Mouse (Mus musculus): ENCODE measurements around the gene Cd81. TPM values are rescaled to one million over a fixed set of nuclear protein-coding genes. Genes with fewer than 3 reads are reported as not detected.

The Cd81 gene
- polyA plus RNA-seq, 1 experiment from 2014 or later, result 780 TPM

DNA sequence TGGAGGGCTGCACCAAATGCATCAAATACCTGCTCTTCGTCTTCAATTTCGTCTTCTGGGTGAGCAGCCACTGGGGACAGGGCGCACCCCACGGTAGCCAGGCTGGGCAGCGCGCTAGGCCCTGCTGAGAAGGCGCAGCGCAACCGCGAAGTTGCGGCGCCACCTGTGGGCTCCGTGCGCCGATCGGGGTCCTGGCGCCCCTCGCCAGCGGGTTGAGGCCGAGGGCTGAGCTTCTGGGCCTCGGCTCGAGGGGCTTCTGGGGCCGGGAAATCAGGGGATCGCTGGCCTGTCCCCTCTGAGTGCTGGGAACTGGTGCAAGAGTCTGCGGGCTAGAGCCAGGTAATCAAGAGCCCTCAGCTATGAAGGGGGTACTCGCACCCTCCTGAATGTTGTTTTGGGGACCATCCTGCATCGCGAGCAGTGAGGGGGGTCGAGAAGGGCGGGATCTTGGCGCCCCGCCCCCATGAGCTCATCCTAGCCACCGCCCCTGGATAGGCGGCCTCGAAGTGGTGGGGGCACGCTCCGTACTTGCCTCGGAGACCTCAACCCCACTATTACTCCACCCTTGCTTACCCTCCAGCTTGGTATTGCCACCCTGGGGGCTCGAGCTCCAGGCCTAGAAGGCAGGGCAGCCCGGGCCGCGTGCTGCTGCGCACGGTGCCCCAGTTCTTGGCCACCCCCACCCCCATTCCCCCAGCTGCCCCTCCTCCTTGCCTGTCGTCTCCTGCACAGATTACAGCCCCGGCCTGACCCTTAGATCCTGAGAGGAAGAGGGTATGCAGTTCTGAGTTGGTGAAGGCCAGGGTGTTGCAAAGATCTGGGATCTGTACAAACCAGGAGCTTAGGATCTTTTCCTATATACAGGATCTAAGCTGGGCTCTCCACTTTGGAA, 715 bp downstream of the Cd81 start:
- peak; percentile 53 for ATAC-seq (replicated peaks; ENCODE audit: insufficient number of reproducible peaks, insufficient read depth, low FRiP score, low read depth)
- Histone ChIP-seq H3K36me3 (no peaks in the 10 kb centered on the region), H3K4me3 (peak overlapping the region; percentile 78), H3K4me2 (peak overlapping the region; percentile 85), H3K27me3 (no peaks in the 10 kb centered on the region), H3K27ac (peak overlapping the region; percentile 96), H3K9me3 (replicated peaks) (no peaks in the 10 kb centered on the region), H3K9ac (peak overlapping the region; percentile 93), H3K4me1 (replicated peaks) (peaks cover 68% of the 10 kb centered on the region)
- WGBS, result under 1% methylated on average over 46 of the region's 46 CpGs

DNA sequence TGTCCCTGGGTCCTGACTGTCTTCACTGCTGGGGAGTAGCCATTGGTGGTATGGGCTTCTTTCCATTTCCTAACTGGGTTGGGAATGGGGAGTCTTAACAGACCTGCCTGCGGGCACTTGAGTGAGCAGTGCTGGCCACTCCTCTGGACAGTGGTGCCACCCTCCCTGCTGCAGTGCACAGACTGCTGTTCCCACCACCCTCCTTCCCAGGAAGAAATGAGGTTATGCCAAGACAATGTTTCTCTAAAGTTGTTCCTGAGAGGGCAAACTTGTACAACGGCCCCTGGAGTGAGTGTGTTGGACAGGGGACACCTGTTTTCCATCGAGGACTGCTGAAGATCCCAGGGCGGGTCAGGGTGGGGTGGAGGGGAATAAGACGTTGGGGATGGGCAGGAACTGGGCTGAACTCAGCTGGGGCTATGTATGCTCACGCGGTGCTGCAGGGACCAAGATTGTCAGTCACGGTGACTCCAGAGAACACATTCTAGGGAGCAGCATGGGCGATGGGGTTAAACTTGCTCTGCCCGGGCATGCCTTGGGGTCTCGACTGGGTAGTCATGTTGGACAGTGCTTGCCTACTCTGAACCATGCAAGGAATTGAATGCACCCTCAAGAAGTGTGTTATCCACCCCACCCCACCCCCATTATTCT, 1.5 kb downstream of the Cd81 start:
- H3K27me3 ChIP-seq, result no peaks in the 10 kb centered on the region
- peak overlapping the region; percentile 85 for H3K4me2 ChIP-seq
- peak overlapping the region; percentile 93 for H3K9ac ChIP-seq
- no peaks in the 10 kb centered on the region for H3K36me3 ChIP-seq
- no peak for ATAC-seq (replicated peaks; ENCODE audit: insufficient number of reproducible peaks, insufficient read depth, low FRiP score, low read depth)
- WGBS, result 18% methylated on average over 11 of the region's 11 CpGs
- H3K27ac ChIP-seq, result peak overlapping the region; percentile 96
- peak overlapping the region; percentile 78 for H3K4me3 ChIP-seq
- H3K4me1 ChIP-seq (replicated peaks), result peaks cover 76% of the 10 kb centered on the region
- H3K9me3 ChIP-seq (replicated peaks), result no peaks in the 10 kb centered on the region

- Histone ChIP-seq H3K36me3 (no peaks in the 10 kb centered on the region; the same call in 1 of the 2 replicates), H3K4me1 (replicated peaks) (peaks cover 76% of the 10 kb centered on the region), H3K9me3 (replicated peaks) (no peaks in the 10 kb centered on the region), H3K4me2 (peak overlapping the region; percentile 85), H3K4me3 (peak overlapping the region; percentile 78), H3K27ac (peak overlapping the region; percentile 96), H3K27me3 (no peaks in the 10 kb centered on the region), H3K9ac (peak overlapping the region; percentile 93)
- 34% methylated on average over 3 of the region's 3 CpGs for WGBS
- ATAC-seq (replicated peaks; ENCODE audit: insufficient number of reproducible peaks, insufficient read depth, low FRiP score, low read depth), result no peak
Observed at GRCm38 (mm10) chr7:143054612-143054965, 2.0 kb downstream of the Cd81 start.

DNA sequence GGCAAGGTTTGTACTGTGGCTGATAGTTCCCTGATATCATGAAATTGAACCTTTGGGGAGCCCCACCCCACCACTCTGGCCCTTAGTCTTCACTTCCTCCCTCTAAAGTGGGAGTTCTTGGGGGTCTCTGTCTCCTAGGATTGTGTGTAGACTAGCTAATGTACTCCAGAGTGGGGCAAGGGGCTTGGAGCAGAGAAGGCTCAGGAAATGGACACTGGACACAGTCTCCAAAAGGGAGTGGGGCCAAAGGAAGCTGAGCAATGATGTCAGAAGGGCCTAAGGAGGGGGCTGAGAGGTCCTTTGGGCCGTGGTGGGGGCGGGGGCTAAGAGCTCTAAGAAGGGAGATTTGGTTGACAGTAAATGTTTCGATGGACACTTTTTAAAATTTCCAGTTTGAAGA, 2.5 kb downstream of the Cd81 start:
- ATAC-seq (replicated peaks; ENCODE audit: insufficient number of reproducible peaks, insufficient read depth, low FRiP score, low read depth), result no peak
- H3K36me3 ChIP-seq, result no peaks in the 10 kb centered on the region; the same call in 1 of the 2 replicates
- H3K27me3 ChIP-seq, result no peaks in the 10 kb centered on the region
- H3K4me2 ChIP-seq, result peak overlapping the region; percentile 85
- peak overlapping the region; percentile 93 for H3K9ac ChIP-seq
- H3K4me3 ChIP-seq, result peak overlapping the region; percentile 78
- H3K9me3 ChIP-seq (replicated peaks), result no peaks in the 10 kb centered on the region
- 68% methylated on average over 3 of the region's 3 CpGs for WGBS
- peaks cover 75% of the 10 kb centered on the region for H3K4me1 ChIP-seq (replicated peaks)
- peak overlapping the region; percentile 96 for H3K27ac ChIP-seq

DNA sequence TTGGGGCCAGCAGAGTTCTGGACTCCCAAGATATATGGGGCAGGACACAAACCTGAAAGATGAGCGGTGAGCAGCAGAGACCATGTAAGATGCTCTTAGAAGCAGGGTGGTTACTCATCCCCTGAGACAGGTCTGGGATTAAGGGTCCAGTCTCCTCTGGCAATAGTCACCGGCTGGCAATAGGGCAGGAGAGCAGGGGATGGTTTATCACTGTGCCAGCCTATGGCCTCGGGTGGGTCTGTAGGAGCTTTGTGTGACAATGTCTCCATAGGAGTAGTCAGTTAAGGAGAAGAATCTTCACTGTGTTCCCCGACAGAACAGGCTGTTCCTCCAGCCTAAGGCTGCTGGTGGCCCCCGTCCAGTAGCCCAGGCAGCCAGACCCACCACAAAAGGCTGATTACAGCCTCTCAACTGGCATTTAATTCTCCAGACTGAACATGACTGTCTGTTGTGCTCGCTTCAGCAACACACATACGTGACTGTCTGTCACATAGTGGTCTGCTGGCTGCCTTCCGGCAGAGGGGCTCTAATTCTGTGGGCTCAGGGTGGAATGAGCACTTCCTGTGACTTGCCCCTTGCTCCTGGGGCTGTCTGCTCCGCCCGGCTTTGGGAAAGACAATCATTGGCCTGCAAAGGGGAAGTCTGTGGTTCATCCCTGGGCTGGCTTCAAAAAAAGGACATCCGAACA, 3.1 kb downstream of the Cd81 start:
- peak overlapping the region; percentile 93 for H3K9ac ChIP-seq
- H3K9me3 ChIP-seq (replicated peaks), result no peaks in the 10 kb centered on the region
- ATAC-seq (replicated peaks; ENCODE audit: insufficient number of reproducible peaks, insufficient read depth, low FRiP score, low read depth), result no peak
- peaks cover 76% of the 10 kb centered on the region for H3K4me1 ChIP-seq (replicated peaks)
- peak overlapping the region; percentile 96 for H3K27ac ChIP-seq
- 49% methylated on average over 11 of the region's 11 CpGs for WGBS
- H3K27me3 ChIP-seq, result no peaks in the 10 kb centered on the region
- peak overlapping the region; percentile 85 for H3K4me2 ChIP-seq
- peaks cover under 1% of the 10 kb centered on the region; the same call in 1 of the 2 replicates for H3K36me3 ChIP-seq
- peak overlapping the region; percentile 78 for H3K4me3 ChIP-seq

GRCm38 (mm10) chr7:143057023-143057422, 4.5 kb downstream of the Cd81 start:
- Histone ChIP-seq H3K9me3 (replicated peaks) (no peaks in the 10 kb centered on the region), H3K36me3 (peaks cover 12% of the 10 kb centered on the region), H3K4me3 (peak overlapping the region; percentile 9), H3K4me1 (replicated peaks) (peaks cover 76% of the 10 kb centered on the region), H3K9ac (no peak overlapping the region), H3K27me3 (no peaks in the 10 kb centered on the region), H3K27ac (peak overlapping the region; percentile 96), H3K4me2 (peak overlapping the region; percentile 85)
- WGBS, result 57% methylated on average over 5 of the region's 5 CpGs
- ATAC-seq (replicated peaks; ENCODE audit: insufficient number of reproducible peaks, insufficient read depth, low FRiP score, low read depth), result no peak

GRCm38 (mm10) chr7:143057667-143058220, 5.2 kb downstream of the Cd81 start:
- Histone ChIP-seq H3K9me3 (replicated peaks) (no peaks in the 10 kb centered on the region), H3K27me3 (no peaks in the 10 kb centered on the region), H3K4me3 (peak overlapping the region; percentile 9), H3K4me1 (replicated peaks) (peaks cover 83% of the 10 kb centered on the region), H3K27ac (peak overlapping the region; percentile 96), H3K4me2 (peak overlapping the region; percentile 85), H3K36me3 (peaks cover 19% of the 10 kb centered on the region), H3K9ac (peak overlapping the region; percentile 28)
- ATAC-seq (replicated peaks; ENCODE audit: insufficient number of reproducible peaks, insufficient read depth, low FRiP score, low read depth), result no peak
- WGBS, result 14% methylated on average over 9 of the region's 9 CpGs

GRCm38 (mm10) chr7:143058221-143058697, 5.7 kb downstream of the Cd81 start:
- peak overlapping the region; percentile 28 for H3K9ac ChIP-seq
- H3K9me3 ChIP-seq (replicated peaks), result no peaks in the 10 kb centered on the region
- peak overlapping the region; percentile 96 for H3K27ac ChIP-seq
- 12% methylated on average over 5 of the region's 5 CpGs for WGBS
- H3K4me2 ChIP-seq, result peak overlapping the region; percentile 85
- no peaks in the 10 kb centered on the region for H3K27me3 ChIP-seq
- peak; percentile 57 for ATAC-seq (replicated peaks; ENCODE audit: insufficient number of reproducible peaks, insufficient read depth, low FRiP score, low read depth)
- peak overlapping the region; percentile 9; the same call in 1 of the 2 replicates for H3K4me3 ChIP-seq
- H3K36me3 ChIP-seq, result peaks cover 24% of the 10 kb centered on the region
- H3K4me1 ChIP-seq (replicated peaks), result peaks cover 83% of the 10 kb centered on the region

DNA sequence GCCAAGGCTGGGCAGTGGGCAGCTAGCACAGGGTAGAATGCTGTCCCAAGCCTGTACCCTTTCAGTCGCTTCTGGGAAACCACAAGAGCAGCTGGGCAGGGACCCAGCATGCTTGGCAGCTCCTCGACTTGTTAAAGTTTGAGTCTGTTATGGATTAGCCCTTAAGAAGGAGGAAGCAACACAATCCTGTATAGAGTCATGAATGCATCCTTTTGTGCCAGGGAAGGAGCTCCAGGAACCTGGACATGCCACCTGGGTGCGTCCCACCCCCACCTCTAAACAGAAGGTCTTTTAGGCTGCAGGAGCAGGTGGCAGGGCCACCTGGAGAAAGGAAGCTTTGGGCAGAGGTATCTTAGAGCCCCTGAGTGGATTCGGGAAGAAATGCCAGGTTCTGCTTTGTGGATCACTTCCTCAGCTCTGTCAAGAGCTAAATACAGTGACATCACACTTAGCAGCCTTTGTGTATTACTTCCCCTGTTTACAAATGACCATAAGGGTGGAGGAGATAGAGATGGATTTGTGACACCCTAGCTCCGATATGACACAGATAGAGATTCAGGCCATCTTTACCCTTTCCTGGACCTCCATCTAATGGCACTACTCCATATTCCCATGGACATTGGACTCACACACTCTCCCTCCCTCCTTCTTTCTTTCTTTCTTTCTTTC, 6.8 kb downstream of the Cd81 start:
- H3K36me3 ChIP-seq, result peaks cover 35% of the 10 kb centered on the region

DNA sequence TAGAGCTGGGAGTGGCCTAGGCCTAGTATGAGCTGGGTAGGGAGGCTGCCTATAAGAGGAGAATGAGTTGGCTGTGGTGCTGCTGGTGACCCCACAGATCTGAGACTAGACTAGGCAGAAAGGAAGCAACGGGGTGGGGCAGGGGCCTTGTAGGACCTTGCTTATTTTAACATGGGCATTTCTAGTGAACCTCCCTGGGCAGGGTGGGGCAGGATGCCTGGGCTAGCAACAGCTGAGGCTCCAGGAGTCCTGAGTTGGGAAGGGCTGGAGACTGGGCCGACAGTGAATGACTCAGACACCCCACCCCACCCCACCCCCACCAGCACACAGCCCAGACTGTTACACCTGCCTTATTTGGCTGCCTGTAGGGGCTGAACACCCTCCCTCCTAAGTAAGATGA, 10.2 kb downstream of the Cd81 start:
- WGBS, result 68% methylated on average over 2 of the region's 2 CpGs
- Histone ChIP-seq H3K27me3 (no peaks in the 10 kb centered on the region), H3K4me3 (no peak overlapping the region), H3K9me3 (replicated peaks) (no peaks in the 10 kb centered on the region), H3K27ac (no peak overlapping the region), H3K4me2 (no peak overlapping the region), H3K4me1 (replicated peaks) (peaks cover 43% of the 10 kb centered on the region), H3K9ac (no peak overlapping the region), H3K36me3 (peaks cover 68% of the 10 kb centered on the region)
- no peak for ATAC-seq (replicated peaks; ENCODE audit: insufficient number of reproducible peaks, insufficient read depth, low FRiP score, low read depth)

More for the DNA sequence above, 6.8 kb downstream of the Cd81 start:
- no peak overlapping the region for H3K4me3 ChIP-seq
- peaks cover 77% of the 10 kb centered on the region for H3K4me1 ChIP-seq (replicated peaks)
- peak overlapping the region; percentile 85 for H3K4me2 ChIP-seq
- no peaks in the 10 kb centered on the region for H3K9me3 ChIP-seq (replicated peaks)
- ATAC-seq (replicated peaks; ENCODE audit: insufficient number of reproducible peaks, insufficient read depth, low FRiP score, low read depth), result no peak
- WGBS, result 46% methylated on average over 5 of the region's 5 CpGs
- H3K9ac ChIP-seq, result 0 out of 2 replicates have a peak overlapping the region, but pooled peaks have one; percentile 28
- H3K27ac ChIP-seq, result peak overlapping the region; percentile 96
- no peaks in the 10 kb centered on the region for H3K27me3 ChIP-seq

Measured in heart, embryonic 15.5 days (tissue).